Mouse (Mus musculus) neural tube, embryonic 11.5 days (tissue): ENCODE measurements at regions not wholly inside any gene's neighbourhood (a gene's known extent, or its start where the extent isn't known, plus 50 kb on each side); places are given as distances from the start of the nearest gene placed in this dataset.

Source experiments
- ATAC-seq: fragments of 200-750 bp; cut with Nextera tagmentation; 2 replicates; pipeline ENCODE4 v1.8.0; 2017; ENCODE audit warnings: moderate number of reproducible peaks, mild to moderate bottlenecking, moderate TSS enrichment, moderate library complexity; ENCODE audit not compliant: insufficient read depth, low FRiP score, low TSS enrichment
- DNase-seq: peaks from one replicate; pipeline ENCODE4 v3.0.0-alpha.2; 2015; ENCODE audit warnings: low spot score
- H3K27ac ChIP-seq: fragments of 300-500 bp; sonication (generic); 2 replicates; pipeline ENCODE4 v1.5.1; 2014; ENCODE audit warnings: low read depth, mild to moderate bottlenecking, low read length
- H3K27me3 ChIP-seq: fragments of 300-500 bp; sonication (generic); 2 replicates; pipeline ENCODE4 v1.6.1; 2014; ENCODE audit warnings: mild to moderate bottlenecking, low read length, mixed read lengths; ENCODE audit not compliant: control insufficient read depth, insufficient read depth
- H3K36me3 ChIP-seq: fragments of 300-500 bp; sonication (generic); 2 replicates; pipeline ENCODE4 v1.6.1; 2014; ENCODE audit warnings: mild to moderate bottlenecking, low read length, moderate library complexity, mixed read lengths; ENCODE audit not compliant: control insufficient read depth, insufficient read depth
- H3K4me1 ChIP-seq: fragments of 300-500 bp; sonication (generic); 2 replicates; pipeline ENCODE4 v1.6.1; 2014; ENCODE audit warnings: low read length, mixed read lengths; ENCODE audit not compliant: control insufficient read depth, insufficient read depth
- H3K4me2 ChIP-seq: fragments of 300-500 bp; sonication (generic); 2 replicates; pipeline ENCODE4 v1.6.1; 2014; ENCODE audit warnings: low read depth, mild to moderate bottlenecking, moderate library complexity
- H3K4me3 ChIP-seq: fragments of 300-500 bp; sonication (generic); 2 replicates; pipeline ENCODE4 v1.5.1; 2014; ENCODE audit warnings: low read depth, low read length
- H3K9ac ChIP-seq: fragments of 300-500 bp; sonication (generic); 2 replicates; pipeline ENCODE4 v1.6.1; 2014; ENCODE audit warnings: mild to moderate bottlenecking, low read length
- H3K9me3 ChIP-seq: fragments of 300-500 bp; sonication (generic); 2 replicates; pipeline ENCODE4 v1.6.1; 2016; ENCODE audit warnings: low read length; ENCODE audit not compliant: control insufficient read depth
- WGBS: fragments of 180-500 bp; shearing (Covaris S2); extraction: QIAGEN DNeasy Blood & Tissue Kit; methylation state at CpG from one replicate; pipeline ENCODE4 v1.1.7; 2014; 5-methylcytosine and 5-hydroxymethylcytosine counted together

DNA sequence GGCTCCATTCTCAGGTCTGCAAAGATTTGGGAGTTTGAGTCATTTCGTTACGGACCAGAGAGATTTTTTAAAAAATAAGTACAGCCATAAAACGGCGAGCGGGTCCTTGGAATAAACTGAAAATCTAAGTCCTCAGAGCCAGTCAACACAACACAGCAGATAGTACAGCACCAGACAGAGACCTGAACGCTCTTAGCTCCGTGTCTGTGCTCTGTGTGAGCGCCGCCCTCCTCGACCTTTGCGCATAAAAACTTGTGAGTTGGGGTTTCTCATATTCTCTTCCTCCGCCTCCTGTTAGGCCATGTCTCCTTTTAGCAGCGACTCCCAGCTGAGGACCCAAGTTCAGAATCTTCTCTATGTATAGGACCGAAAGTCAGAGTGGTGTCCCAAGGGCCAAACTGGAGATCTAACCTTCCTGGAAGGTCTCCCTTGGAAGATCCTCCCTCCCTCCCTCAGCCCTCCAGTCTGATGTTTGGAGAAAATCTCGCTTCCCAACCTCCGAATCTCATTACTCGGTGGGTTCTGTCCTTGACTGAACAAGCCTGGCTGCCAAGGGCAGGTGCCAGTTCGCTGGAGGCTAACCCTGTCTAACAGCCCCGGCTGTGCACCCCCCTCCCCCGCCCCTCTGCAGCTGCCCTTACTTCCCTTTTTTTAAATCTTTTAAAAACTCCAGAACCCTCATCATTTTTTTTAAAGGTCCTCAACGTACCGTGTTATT lies 314.0 kb downstream of the Parp8 start:
- Histone ChIP-seq H3K4me2 (peak overlapping the region; percentile 36), H3K36me3 (no peaks in the 10 kb centered on the region), H3K27me3 (peaks cover 50% of the 10 kb centered on the region), H3K27ac (peak overlapping the region; percentile 17; the same call in 1 of the 2 replicates), H3K4me1 (peaks cover 14% of the 10 kb centered on the region), H3K9me3 (no peaks in the 10 kb centered on the region), H3K4me3 (peak overlapping the region; percentile 19; the same call in 1 of the 2 replicates), H3K9ac (no peak overlapping the region)
- 1% methylated on average over 22 of the region's 22 CpGs for WGBS
- DNase-seq (peak; percentile 56), ATAC-seq (peak; percentile 59)

DNA sequence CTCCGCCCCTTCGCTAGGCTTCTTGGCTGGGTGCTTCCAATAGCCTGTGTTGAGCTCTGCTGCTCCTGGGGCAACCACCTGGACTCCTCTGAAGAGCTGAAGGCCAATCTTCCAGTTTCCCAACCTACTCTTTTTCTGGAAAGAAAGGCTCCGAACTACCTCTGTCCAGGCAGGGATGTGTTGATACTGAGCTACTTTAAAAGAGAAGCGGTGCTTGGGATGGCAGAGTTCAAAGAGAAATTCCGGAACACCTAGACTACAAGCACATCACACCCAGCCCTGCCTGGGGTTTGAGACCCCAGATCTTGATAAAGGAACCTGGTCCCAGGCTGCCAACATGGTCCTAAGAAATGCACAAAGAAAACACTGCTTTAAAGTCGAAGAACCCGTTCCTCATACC lies 315.7 kb downstream of the Parp8 start:
- Histone ChIP-seq H3K4me1 (peaks cover 17% of the 10 kb centered on the region), H3K4me3 (no peak overlapping the region), H3K4me2 (no peak overlapping the region), H3K9ac (no peak overlapping the region), H3K27me3 (peaks cover 61% of the 10 kb centered on the region), H3K9me3 (no peaks in the 10 kb centered on the region), H3K36me3 (no peaks in the 10 kb centered on the region), H3K27ac (peak overlapping the region; percentile 44; the same call in 1 of the 2 replicates)
- 3% methylated on average over 7 of the region's 7 CpGs for WGBS
- DNase-seq (peak; percentile 24), ATAC-seq (no peak)

DNA sequence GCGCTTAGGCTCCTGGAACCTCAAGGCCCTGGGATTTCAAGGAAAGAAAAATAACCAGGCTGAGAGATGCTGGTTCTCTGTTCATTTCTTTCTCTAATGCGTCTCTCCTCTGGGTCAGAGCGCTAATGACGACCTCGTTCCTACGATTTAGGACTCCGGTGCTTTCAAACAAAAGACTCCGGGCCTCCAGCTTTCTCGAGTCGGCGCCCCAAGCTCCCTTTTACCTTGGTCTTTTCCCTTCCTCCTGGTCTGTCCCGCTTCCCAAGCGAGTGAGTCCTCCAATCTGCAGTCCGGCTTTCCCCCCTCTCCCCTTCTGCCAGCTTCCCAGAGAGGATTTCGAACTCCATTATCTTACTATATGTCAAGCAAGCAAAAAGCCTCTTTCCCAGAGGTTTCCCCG lies 316.5 kb downstream of the Parp8 start:
- peak; percentile 45 for DNase-seq
- H3K4me1 ChIP-seq: peaks cover 17% of the 10 kb centered on the region
- H3K9me3 ChIP-seq: no peaks in the 10 kb centered on the region
- H3K9ac ChIP-seq: peak overlapping the region; percentile 15; the same call in 1 of the 2 replicates
- 0 out of 2 replicates have a peak overlapping the region, but pooled peaks have one; percentile 56 for H3K27ac ChIP-seq
- H3K27me3 ChIP-seq: peaks cover 61% of the 10 kb centered on the region
- H3K4me2 ChIP-seq: peak overlapping the region; percentile 27
- no peaks in the 10 kb centered on the region for H3K36me3 ChIP-seq
- peak overlapping the region; percentile 15; the same call in 1 of the 2 replicates for H3K4me3 ChIP-seq
- ATAC-seq: no peak
- WGBS: 1% methylated on average over 16 of the region's 16 CpGs

DNA sequence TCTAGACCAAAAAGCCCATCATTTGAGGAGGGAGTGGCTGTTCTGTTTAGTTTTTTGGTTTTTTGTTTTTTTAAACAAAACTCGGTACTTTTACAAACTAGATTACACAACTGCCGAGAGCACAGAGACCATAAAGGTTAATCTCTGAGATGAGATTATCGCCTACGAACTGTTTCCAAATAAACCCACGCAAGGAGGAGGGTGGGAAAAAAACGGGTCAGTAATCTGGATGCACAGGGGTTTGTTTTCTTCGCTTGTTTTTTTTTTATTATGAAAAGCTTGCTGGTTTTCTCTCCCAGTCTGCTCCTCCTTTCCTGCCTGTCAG lies 316.9 kb downstream of the Parp8 start:
- peak overlapping the region; percentile 15; the same call in 1 of the 2 replicates for H3K4me3 ChIP-seq
- peaks cover 17% of the 10 kb centered on the region for H3K4me1 ChIP-seq
- no peaks in the 10 kb centered on the region for H3K9me3 ChIP-seq
- peak overlapping the region; percentile 27 for H3K4me2 ChIP-seq
- no peak for DNase-seq
- H3K9ac ChIP-seq: peak overlapping the region; percentile 15
- 2% methylated on average over 7 of the region's 7 CpGs for WGBS
- H3K27me3 ChIP-seq: peaks cover 58% of the 10 kb centered on the region
- H3K27ac ChIP-seq: no peak overlapping the region
- ATAC-seq: no peak
- no peaks in the 10 kb centered on the region for H3K36me3 ChIP-seq

DNA sequence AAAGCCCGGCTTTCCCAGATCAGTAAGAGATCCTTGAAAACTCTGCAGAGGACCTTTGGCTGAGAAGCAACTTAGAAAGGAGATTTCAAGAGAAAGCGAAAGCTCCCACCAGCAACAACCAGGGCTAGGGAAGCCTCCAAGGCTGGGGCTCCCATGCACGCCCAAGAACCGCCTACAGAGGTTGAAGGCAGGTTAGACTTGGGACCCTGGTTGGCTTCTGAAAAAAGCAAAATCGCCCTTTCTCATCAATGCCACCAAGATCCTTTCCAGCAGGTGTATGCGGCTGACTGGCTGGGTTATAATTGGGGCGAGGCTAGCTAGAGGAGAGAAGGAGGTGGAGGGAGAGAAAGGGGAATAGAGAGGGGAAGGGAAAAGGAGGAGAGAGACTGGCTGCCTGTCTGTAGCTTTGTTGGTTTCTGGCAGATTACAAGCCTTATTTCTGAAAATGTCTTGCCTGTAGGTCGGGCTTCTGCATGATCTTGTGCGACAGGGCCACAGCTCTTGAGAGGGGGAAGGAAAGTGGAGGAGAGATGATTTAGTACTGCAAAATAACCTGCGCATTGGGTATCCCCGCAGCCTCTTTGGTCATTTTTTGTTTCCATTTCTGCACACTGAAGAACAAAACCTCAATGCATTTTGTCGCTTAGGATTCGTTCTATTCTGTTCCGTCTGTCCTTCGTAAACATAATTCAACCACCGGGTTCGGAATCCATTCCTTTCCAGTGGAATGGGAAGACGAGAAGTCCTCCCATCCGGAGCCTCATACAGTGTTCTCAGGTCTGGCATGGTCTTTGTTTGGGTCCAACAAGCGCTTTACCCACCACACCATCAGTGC lies 317.5 kb downstream of the Parp8 start:
- H3K4me2 ChIP-seq: peak overlapping the region; percentile 27

DNA sequence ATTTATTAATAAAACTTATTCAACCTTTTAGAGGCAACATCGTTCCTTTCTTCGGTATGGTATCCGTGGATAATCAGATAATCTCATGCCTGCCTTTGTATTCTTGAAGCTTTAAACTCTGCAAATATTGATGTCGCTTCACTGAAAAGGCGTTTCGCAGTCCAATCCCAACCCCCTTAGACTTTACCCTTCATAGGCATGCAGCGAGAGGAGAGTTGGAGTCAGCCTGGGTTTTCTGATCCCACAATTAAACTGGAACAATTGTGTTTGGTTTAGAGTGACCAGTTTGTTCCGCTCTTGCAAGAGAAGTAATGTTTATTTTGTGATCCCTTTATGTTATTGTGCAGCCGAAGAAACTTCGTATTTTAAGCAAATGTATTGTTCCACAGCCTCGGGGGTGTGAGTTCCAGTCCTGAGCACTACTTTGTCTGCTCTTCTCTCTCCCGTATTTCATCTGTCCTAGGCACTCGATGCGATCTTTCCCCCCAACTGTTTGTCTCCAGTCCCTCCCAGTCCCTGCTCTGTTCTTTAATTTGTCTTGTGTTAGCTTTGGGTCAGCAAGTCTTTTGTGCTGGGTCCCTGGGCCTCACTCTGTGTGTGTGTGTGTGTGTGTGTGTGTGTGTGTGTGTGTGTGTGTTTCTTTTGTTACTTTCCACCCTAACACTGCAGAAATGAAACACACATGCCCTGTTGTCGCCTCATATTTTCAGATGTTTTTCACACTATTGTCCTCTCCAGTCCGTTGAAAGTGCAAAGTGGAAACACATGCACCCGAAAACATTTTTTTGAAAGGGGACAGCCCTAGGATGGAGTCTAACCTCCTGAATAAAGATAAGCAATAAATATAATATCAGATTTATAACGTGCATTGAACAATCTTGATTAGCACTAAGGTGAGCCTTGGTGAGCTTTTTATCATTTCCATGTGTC lies 318.7 kb downstream of the Parp8 start:
- 2% methylated on average over 18 of the region's 18 CpGs for WGBS
- H3K27ac ChIP-seq: 0 out of 2 replicates have a peak overlapping the region, but pooled peaks have one; percentile 34

More for the DNA sequence above, 317.5 kb downstream of the Parp8 start:
- ATAC-seq (no peak), DNase-seq (peak; percentile 54)
- Histone ChIP-seq H3K27me3 (peaks cover 54% of the 10 kb centered on the region), H3K9ac (peak overlapping the region; percentile 20; the same call in 1 of the 2 replicates), H3K4me3 (peak overlapping the region; percentile 0; the same call in 1 of the 2 replicates), H3K36me3 (no peaks in the 10 kb centered on the region), H3K9me3 (no peaks in the 10 kb centered on the region), H3K4me1 (peaks cover 17% of the 10 kb centered on the region), H3K27ac (peak overlapping the region; percentile 28; the same call in 1 of the 2 replicates)
- WGBS: under 1% methylated on average over 20 of the region's 20 CpGs

DNA sequence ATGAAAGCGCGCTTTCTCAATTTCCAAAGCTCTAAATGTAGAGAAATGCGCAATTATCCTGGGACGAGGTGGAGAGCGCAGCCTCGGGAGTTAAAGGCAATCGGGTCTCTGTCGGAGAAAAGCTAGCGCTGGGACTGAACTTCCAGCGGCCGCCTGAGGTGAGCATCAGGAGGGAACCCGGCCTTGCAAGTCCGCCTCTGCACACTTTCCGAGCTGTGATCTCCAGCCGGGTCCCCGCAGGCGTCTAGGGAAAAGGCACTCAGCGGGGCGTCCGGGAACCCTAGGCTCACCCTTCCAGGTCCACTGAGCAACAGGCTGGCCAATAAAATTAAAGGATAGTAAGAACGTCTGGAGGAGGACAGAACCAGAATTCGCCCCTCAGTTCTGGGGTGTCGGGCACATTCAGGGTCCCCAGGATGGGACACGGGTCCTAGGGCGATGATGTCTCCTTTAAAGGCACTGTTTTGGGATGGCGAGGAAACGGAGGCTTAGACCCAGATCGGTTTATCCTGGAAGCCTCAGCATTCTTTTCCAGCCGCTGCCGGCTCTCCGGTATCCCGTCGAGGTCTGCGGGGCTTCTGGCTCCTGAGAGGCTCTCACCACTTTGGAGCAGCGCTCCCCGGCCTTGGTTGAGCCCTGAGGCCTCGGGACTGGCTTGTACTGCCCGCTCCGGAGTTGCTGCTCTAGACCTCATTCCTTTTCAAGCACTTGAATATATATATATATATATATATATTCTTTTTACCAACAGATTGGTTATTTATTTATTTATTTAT lies 319.5 kb downstream of the Parp8 start:
- Histone ChIP-seq H3K4me2 (peak overlapping the region; percentile 50), H3K36me3 (no peaks in the 10 kb centered on the region), H3K27me3 (peaks cover 44% of the 10 kb centered on the region), H3K4me1 (peaks cover 8% of the 10 kb centered on the region; the same call in 1 of the 2 replicates), H3K9ac (no peak overlapping the region; the same call in 1 of the 2 replicates), H3K27ac (peak overlapping the region; percentile 66), H3K4me3 (peak overlapping the region; percentile 30), H3K9me3 (no peaks in the 10 kb centered on the region)
- peak; percentile 46; the same call in 1 of the 2 replicates for ATAC-seq
- WGBS: under 1% methylated on average over 39 of the region's 39 CpGs
- DNase-seq: peak; percentile 59

More for the DNA sequence above, 318.7 kb downstream of the Parp8 start:
- DNase-seq (peak; percentile 59), ATAC-seq (peak; percentile 40)
- Histone ChIP-seq H3K4me3 (no peak overlapping the region), H3K4me1 (peaks cover 15% of the 10 kb centered on the region), H3K9ac (no peak overlapping the region), H3K36me3 (no peaks in the 10 kb centered on the region), H3K27me3 (peaks cover 50% of the 10 kb centered on the region), H3K4me2 (peak overlapping the region; percentile 23; the same call in 1 of the 2 replicates), H3K9me3 (no peaks in the 10 kb centered on the region)
